Mouse (Mus musculus): ENCODE data around the gene Wasf1.

Wasf1 gene

GRCm38 (mm10) chr10:40882831-40883643, at the start of gene Wasf1, which contains the start of gene Cdc40:
Wasf1 (plus strand) TSS chr10:40883475.
Cdc40 (minus strand) TSS chr10:40883311.
- DNase-seq (ENCODE audit: low spot score in 2 of 2) = peak; percentile 75 to 92

GRCm38 (mm10) chr10:40840086-40840485, 43.2 kb upstream of the Wasf1 start:
- DNase-seq (ENCODE audit: low spot score in 2 of 2) = no peak

DNA sequence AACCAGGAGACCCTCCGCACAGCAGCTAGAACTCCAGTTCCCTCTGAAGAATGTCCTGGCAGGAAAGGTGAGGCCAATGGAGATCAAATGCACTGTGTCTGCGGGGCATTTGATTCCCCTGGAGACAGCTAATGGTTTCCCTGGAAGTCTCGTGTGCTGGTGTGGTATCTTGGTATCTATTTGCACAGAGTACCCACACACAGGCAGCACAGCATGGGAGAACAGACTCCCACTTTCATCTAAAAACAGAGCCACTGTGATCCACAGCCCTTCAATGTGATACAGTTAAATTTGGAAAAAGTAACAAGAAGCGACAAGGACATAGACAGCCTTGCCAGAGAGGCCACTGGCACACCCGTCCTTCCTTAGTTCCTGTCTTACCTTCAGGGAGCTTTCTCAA, 39.4 kb upstream of the Wasf1 start:
- no peak for DNase-seq (ENCODE audit: low spot score in 2 of 2)

DNA sequence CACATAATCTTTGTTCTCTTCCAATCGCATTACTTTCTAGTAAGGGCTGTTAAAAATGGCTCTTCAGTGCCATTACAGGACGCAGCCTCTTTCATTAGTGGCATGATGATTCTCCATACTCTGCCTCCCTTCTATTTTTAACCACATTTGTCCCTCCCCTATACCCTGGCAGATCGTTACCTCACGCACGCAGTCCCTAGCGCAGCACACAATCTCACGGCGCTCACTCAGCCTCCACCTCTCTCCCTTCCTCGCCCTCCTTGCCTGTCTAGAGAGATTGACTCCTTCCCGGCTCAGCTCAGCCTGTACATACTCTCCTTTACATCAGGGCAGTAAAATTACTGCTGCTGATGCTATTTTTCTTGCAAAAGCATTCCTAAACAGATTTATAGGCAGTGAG, 38.7 kb upstream of the Wasf1 start:
- no peak for DNase-seq (ENCODE audit: low spot score in 2 of 2)

DNA sequence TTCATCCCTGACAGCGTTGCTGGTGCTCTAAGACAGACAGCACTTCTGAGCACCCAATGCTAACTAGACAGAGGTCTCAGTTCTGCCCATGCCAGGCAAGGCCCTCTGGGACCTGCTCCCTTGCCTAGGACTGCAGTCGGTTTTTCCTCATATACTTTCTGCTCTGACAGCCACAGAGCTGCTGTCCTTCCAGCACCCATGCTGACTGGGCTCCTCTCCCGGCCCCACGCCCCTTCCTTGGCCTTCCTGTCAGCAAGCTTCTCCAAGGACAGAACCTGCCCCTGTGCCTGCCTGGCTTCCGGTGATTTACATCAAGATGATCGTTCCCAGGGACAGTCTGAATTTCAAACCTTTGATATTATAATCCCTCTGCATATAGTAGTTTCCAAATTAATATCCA, 37.6 kb upstream of the Wasf1 start:
- DNase-seq (ENCODE audit: low spot score in 2 of 2) = no peak

GRCm38 (mm10) chr10:40847176-40847874, 36.0 kb upstream of the Wasf1 start:
- no peak for DNase-seq (ENCODE audit: low spot score in 2 of 2)

- no peak for DNase-seq (ENCODE audit: low spot score in 2 of 2)
Observed at GRCm38 (mm10) chr10:40850644-40851043, 32.6 kb upstream of the Wasf1 start.

DNA sequence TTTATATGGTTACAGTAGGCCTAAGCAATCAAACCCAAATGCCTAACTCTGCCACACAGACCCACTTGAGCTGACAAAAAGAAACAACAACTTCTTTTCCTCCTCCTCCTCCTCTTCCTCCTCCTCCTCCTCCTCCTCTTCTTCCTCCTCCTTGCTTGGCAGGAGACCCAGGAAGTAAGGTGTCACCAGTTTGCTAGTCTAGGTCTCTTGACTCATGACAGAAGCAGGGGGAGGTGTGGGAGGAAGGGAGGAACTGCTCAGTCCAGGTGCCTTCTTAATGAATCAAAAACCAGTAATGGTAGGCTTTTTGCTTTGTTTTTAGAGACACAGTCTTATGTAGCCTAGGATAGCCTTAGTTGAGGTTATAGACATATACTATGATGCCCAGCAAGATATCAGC, 32.1 kb upstream of the Wasf1 start:
- DNase-seq (ENCODE audit: low spot score in 2 of 2) = no peak

DNA sequence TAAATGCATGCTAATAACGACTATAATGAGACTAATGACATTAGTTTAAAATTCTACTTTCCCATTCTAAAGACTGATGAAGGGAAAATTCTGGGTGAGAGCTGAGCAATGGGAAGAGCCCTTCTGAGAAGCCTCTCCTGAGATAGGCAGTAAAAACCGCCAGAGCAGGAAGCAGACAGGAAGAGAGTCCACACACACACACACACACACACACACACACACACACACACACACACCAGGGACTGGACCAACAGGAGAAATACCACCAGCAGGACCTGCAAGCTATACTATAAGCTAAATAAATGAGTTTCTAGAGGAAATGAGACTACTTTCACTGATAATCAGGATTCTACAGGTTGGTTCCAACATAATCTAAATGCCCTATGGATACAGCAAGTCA, 27.7 kb upstream of the Wasf1 start:
- no peak for DNase-seq (ENCODE audit: low spot score in 2 of 2)

- DNase-seq (ENCODE audit: low spot score in 2 of 2) = no peak
Observed at GRCm38 (mm10) chr10:40856703-40857102, 26.6 kb upstream of the Wasf1 start.

DNA sequence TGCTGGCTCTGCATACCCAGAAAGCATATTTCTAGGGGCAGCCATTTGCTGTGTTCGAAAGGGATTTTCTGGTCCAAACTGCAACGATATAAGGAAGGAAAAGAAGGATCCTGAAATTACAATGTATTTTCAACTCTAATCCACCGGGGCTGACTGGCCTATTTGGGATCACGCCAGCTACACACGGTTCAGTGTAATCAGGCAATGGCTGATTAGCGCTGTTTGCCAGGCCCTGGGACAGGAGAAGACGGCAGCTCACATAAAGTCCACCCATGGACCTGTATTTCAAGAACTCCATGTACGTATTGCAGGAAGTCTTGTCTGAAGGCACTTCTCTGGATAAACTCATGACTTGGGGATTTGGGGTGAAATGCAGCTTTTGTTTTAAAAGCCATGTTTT, 25.7 kb upstream of the Wasf1 start:
- no peak for DNase-seq (ENCODE audit: low spot score in 2 of 2)

DNA sequence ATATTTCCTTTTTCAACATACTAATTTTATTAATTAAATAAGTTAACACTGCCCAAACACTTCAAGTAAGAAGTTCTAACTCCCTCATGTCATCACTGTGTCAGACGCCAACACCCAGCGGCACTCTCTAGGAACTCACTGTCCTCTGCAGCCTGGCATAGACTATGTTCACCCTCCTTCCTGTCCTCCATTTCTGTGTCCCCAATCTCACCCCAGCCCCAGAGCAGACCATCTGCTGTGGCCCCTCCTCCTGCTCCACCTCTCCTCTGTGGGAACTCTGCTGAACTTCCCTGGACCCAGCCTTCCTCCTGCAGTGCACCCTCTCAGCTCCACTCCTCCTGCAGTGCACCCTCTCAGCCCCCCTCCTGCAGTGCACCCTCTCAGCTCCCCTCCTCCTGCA, 15.2 kb upstream of the Wasf1 start:
- DNase-seq (ENCODE audit: low spot score in 2 of 2) = no peak

DNA sequence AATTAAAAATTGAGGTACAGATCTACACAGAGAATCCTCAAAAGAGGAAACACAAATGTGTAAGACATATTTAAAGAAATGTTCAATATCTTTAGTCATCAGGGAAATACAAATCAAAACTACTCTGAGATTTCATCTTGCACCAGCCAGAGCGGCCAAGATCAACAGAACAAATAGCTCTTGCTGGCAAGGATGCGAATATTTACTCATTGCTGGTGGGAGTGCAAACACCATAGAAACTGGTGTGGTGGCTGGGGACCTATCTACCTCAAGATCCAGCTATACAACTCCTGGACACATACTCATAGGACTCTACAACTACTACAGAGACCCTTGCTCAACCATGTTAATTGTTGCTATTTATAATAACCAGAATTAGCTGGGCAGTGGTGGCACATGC, 12.0 kb upstream of the Wasf1 start:
- no peak for DNase-seq (ENCODE audit: low spot score in 2 of 2)

DNA sequence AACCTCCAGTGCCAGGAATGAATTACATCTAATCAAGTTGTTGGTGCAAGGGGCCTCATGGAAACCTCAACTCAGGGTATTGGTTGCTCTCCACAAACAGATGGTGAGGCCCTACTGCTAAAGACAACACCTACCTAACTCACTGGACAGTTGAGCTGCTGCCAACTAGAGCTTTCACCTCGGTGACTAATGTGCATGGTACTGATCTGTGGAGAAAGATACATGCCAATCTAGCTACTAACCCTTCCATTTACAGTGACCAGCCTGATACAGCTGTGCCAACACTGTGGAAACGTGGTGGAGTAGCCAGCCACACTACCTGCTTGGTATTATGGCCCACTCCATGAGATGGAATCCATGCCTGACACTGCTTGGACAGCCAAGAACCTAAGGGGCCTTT, 11.2 kb upstream of the Wasf1 start:
- DNase-seq (ENCODE audit: low spot score in 2 of 2) = no peak

DNA sequence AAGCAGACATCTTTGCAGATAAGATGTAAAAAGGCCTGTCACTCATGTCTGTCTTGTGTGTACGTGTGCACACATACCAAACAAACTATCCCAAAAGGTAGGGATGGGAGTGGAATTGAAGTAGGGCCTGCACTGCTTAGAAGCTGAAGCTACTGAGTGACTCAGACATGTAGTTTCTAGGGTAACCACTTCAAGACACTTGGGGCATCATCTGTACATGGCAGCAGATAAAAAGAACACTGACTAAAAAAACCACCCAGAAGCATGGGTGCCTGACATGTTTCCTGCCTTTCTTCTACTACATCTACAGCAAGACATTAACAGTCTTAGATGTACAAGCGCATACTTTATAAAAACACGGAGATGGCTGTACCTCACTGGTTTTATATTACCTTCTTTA, 5.0 kb upstream of the Wasf1 start:
- DNase-seq (ENCODE audit: low spot score in 2 of 2) = no peak

DNA sequence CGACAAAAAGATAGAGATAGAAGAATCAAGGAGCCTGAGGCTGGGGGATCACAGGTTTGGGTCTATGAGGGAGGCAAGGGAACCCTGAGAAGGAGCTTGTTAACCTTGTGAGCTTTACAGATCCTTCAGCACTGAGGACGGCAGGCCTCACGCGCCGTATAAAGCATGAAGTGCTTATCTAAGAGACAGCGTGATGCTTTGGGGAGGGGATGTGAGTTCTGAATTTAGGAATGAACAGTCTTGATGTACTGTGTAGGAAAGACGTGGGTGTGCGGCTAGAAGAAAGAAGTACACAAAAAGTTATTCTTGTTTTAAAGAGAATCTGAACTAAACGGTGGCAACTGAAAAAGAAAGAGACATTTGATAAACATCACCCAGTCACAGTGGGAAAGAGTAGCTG, 3.3 kb upstream of the Wasf1 start:
- DNase-seq (ENCODE audit: low spot score in 2 of 2) = no peak

DNA sequence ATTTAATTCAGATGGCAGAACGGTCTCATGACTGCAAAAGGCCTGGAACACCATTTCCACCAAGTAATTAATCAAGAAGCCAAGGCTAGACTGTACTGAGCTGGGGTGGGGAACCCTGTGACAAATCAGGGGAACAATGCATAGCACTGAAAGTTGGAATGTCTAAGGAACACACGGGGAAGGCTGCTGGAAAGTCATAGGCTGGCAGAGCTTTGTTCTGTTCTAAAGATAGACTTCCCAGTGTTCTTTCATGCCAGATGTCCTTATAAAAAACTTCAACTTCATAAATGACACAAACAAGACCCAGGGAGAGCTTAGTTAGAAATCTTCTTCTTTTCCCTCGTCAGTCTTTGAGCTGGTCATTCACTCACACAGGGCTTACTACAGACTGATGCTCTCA, 2.0 kb upstream of the Wasf1 start:
- no peak for DNase-seq (ENCODE audit: low spot score in 2 of 2)

DNA sequence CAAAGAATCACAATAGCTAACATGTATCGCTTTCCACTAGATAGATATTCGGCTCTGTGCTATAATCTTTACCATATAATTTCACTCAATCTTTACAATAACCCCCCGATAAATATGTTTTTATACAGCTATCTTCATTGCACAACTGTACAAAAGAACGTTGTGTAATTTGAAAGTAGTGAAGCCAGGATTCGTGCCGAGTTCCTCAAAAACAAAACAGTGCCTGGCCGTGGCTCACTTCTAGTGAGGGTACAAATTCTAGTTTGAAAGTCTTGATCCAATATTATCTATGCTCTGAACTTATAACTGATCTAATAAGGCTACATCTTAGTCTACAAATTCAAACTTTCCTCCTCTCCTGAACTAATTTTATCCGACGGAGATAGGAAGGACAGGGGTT, 942 bp upstream of the Wasf1 start:
- no peak for DNase-seq (ENCODE audit: low spot score in 2 of 2)

GRCm38 (mm10) chr10:40883644-40884278, 486 bp downstream of the Wasf1 start:
- peak; percentile 16 to 21 for DNase-seq (ENCODE audit: low spot score in 2 of 2)

- DNase-seq (ENCODE audit: low spot score in 2 of 2) = peak; percentile 17 to 41
Observed at GRCm38 (mm10) chr10:40884279-40884806, 1.1 kb downstream of the Wasf1 start.

DNA sequence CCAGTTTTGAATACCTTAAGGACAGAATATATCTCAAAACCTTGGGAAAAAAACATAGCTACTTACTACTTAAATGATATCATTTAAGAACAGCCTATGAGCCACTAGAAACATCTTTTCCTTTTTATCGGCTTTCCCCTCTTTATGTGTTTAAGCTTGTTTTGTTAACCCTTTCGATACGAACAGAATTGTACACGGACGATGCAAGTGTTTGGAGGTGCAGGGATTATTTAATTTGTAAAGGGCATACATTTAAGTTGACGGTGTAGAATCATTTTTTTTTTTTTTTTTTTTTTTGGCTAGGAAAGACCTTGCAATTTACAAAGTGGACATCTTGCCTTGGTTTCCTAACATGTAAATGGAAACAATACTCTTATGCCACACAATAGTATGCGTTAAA, 2.2 kb downstream of the Wasf1 start:
- no peak for DNase-seq (ENCODE audit: low spot score in 2 of 2)

DNA sequence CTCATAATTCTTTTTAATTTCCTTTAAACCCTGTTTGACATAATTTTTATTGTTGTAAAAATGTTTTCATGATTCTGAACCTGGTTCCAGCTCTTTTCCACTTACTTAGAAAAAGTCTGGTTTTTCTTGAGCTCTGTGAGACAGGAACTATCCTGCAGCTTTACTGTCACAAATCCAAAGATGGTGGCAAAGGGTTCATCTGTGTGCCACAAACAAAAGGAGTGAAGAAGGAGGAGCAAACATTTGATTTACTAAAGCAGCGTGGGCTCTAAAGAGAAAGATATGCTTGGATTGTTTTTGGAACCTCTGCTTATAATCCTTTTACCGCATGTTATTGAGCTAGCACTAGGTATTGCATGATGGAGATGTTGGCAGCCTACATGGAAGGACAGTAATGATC, 4.0 kb downstream of the Wasf1 start:
- DNase-seq (ENCODE audit: low spot score in 2 of 2) = no peak

DNA sequence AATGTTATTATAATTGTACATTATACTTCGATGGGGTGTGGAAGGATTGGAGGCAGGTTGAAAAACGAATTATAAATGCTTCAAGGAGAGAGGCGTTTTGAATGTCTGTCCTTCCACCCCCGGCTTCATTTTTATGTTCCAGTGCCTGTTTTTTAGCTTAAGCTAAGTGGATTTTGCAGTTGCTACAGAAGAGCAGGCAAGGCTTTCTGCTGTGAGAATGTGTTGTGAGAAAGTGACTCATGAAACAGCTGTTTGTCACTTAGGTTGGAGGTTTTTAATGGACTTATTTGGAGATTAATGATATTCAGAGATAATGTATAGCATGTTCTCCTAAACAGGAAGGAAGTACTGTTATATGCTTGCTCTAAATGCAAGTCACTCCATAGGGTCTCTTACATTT, 5.9 kb downstream of the Wasf1 start:
- no peak for DNase-seq (ENCODE audit: low spot score in 2 of 2)
